Mouse (Mus musculus) lung, embryonic 14.5 days (tissue): ENCODE measurements at regions not wholly inside any gene's neighbourhood (a gene's known extent, or its start where the extent isn't known, plus 50 kb on each side); places are given as distances from the start of the nearest gene placed in this dataset.

Source experiments
- ATAC-seq: fragments of 200-750 bp; cut with Nextera tagmentation; 2 replicates; pipeline ENCODE4 v1.8.0; 2017; ENCODE audit warnings: mild to moderate bottlenecking, moderate TSS enrichment, moderate library complexity; ENCODE audit not compliant: insufficient read depth
- DNase-seq: peaks from one replicate; pipeline ENCODE4 v3.0.0-alpha.2; 2015
- H3K27ac ChIP-seq: fragments of 300-500 bp; sonication (generic); 2 replicates; pipeline ENCODE4 v1.5.1; 2014; ENCODE audit warnings: low read depth, mild to moderate bottlenecking, moderate library complexity
- H3K27me3 ChIP-seq: fragments of 300-500 bp; sonication (generic); 2 replicates; pipeline ENCODE4 v1.6.1; 2014; ENCODE audit warnings: low read length, control low read depth; ENCODE audit not compliant: insufficient read depth
- H3K36me3 ChIP-seq: fragments of 300-500 bp; sonication (generic); 2 replicates; pipeline ENCODE4 v1.6.1; 2014; ENCODE audit warnings: control low read depth; ENCODE audit not compliant: insufficient read depth
- H3K4me1 ChIP-seq: fragments of 300-500 bp; sonication (generic); 2 replicates; pipeline ENCODE4 v1.6.1; 2014; ENCODE audit warnings: antibody characterized with exemption, control low read depth; ENCODE audit not compliant: insufficient read depth
- H3K4me2 ChIP-seq: fragments of 300-500 bp; sonication (generic); 2 replicates; pipeline ENCODE4 v1.6.1; 2014; ENCODE audit warnings: mild to moderate bottlenecking
- H3K4me3 ChIP-seq: fragments of 300-500 bp; sonication (generic); 2 replicates; pipeline ENCODE4 v1.5.1; 2014; ENCODE audit warnings: low read depth, low read length
- H3K9ac ChIP-seq: fragments of 300-500 bp; sonication (generic); 2 replicates; pipeline ENCODE4 v1.6.1; 2014
- H3K9me3 ChIP-seq: fragments of 300-500 bp; sonication (generic); 2 replicates; pipeline ENCODE4 v1.6.1; 2016; ENCODE audit warnings: low read depth, low read length, control low read depth
- CTCF ChIP-seq: IDR thresholded peaks from 2 replicates; pipeline ENCODE4 v1.5.1; 2016; ENCODE audit warnings: antibody characterized with exemption, low read depth
- WGBS: fragments of 180-500 bp; shearing (Covaris S2); extraction: QIAGEN DNeasy Blood & Tissue Kit; methylation state at CpG from one replicate; pipeline ENCODE4 v1.1.7; 2014; 5-methylcytosine and 5-hydroxymethylcytosine counted together

DNA sequence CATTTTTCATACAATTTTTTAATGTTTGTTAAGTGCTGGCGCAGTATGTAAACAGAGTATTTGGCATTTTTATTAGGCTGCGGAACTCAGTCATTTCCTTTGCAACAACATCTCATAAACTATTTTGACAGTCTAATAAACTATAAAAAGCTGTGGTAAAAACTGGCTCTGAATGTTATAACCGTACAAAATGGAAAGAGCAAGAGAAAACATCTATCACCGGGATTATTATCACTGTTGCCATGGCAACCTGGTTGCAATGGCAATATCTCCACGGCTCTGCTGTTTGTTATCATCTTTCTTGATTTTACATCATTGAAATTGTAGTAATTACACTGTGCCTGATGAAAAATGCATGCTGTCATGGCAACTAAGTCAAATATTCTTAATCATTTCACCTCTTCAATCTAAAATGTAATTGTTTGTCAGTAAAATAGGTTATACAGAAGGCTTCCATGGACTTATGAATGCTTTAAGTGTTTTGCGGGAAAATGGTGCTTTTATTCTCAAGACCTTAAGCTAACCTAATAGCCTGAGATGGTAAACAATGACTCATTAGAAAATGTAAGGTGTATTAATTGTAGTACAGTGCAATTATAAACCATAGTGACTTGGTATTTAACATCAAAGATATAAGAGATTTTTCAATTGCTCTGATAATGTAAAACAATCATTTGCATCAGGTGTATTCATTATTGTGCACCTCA lies 671.0 kb downstream of the Car8 start:
- ATAC-seq: peak; percentile 52; the same call in 1 of the 2 replicates

DNA sequence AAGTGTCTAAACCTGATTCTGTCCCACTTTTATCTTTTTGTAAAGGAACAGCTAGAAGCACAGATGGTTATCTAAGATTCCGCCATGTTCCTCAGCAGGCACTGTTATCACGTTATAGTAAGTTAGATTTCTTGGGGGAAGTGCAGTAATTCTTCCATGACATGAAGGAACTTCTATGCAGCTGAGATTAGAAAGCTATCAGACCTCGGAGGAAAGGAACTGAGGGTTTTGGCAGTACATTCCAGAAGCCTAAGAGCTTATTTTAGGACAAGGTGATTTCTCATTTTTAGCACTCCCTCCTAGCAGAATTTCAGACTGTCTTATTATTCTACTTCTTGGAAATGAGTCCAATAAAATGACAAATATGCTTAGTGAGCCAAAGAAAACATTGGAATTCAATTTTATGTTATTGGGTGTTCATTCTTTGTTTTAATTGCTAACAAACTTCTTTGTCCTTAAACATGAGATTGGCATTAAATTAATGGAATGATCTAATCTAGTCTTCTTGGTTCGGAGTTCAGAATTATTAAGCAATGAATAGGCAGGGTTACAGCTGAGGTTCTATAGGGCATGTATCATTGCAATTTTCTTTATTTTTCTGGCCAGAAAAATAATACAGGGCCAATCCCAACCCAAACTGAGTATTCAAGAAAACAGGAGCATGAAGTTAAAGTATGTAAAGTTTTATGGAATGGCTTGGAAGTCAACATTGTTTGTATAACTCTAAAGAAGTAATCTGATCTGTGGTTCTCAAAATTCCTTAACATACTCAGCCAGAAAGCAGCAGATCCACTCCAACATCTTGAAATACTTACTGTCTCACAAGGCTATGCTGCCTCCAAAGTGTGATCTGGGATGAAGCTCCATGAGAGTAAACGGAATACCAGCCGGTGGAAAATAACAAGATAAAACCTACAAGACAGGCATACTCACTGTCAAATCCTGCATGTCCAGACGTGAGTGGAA lies 678.7 kb downstream of the Car8 start:
- DNase-seq: peak; percentile 74
- ATAC-seq: peak; percentile 86
- Histone ChIP-seq H3K4me3 (no peak overlapping the region), H3K9ac (no peak overlapping the region), H3K27ac (peak overlapping the region; percentile 42; the same call in 1 of the 2 replicates), H3K36me3 (no peaks in the 10 kb centered on the region), H3K9me3 (no peaks in the 10 kb centered on the region; the same call in 1 of the 2 replicates), H3K27me3 (no peaks in the 10 kb centered on the region), H3K4me1 (no peaks in the 10 kb centered on the region; the same call in 1 of the 2 replicates), H3K4me2 (no peak overlapping the region)
- WGBS: 25% methylated on average over 7 of the region's 7 CpGs
- TF ChIP-seq CTCF: no peak

More for the DNA sequence above, 671.0 kb downstream of the Car8 start:
- WGBS: 24% methylated on average over 6 of the region's 6 CpGs
- H3K27ac ChIP-seq: no peak overlapping the region
- no peaks in the 10 kb centered on the region for H3K27me3 ChIP-seq
- no peak overlapping the region for H3K9ac ChIP-seq
- no peak for TF ChIP-seq CTCF
- H3K4me2 ChIP-seq: no peak overlapping the region
- DNase-seq: peak; percentile 76
- H3K4me1 ChIP-seq: no peaks in the 10 kb centered on the region
- no peaks in the 10 kb centered on the region for H3K9me3 ChIP-seq
- H3K36me3 ChIP-seq: no peaks in the 10 kb centered on the region
- no peak overlapping the region for H3K4me3 ChIP-seq

DNA sequence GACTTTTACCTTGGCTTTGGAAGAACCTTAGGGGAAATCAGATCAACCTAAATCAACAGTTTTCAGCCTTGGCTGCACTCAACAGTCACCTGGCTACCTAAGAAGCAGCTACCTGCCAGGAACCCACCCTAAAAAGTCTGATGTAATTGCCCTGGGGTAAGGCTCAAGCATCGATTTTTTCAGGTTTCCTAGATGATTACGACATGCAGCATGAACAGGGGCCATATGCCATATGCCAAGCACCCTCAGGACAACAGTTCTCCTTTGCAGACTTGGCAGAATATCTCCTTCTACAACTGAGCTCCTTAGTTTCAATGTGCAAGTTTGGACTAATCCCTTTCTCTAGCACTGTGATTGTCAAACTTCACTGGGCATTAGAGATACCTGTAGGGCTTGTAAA lies 680.1 kb downstream of the Car8 start:
- H3K4me3 ChIP-seq: no peak overlapping the region
- DNase-seq (no peak), ATAC-seq (no peak)
- no peaks in the 10 kb centered on the region for H3K27me3 ChIP-seq
- H3K9me3 ChIP-seq: no peaks in the 10 kb centered on the region; the same call in 1 of the 2 replicates
- H3K9ac ChIP-seq: no peak overlapping the region
- H3K27ac ChIP-seq: no peak overlapping the region
- WGBS: 87% methylated on average over 2 of the region's 2 CpGs
- H3K4me2 ChIP-seq: no peak overlapping the region
- TF ChIP-seq CTCF: no peak
- H3K4me1 ChIP-seq: no peaks in the 10 kb centered on the region; the same call in 1 of the 2 replicates
- H3K36me3 ChIP-seq: no peaks in the 10 kb centered on the region

DNA sequence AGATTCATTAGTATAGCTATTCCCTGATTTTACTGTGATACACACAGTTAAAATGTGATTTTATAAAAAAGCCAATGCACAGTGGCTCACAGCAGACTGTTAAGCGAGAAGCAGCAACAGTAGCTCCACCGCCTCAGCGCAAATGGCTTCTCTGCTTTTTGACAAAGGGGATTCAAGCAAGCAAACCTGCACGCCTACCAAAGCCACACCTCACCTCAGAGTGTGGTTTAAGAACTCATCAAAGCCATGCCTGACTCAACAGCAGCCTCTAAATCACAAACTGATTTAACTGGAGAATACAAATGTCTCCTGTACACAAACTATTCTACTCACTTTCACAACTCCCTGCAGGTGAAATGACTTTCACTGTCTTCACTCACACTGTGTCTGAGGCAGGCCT lies 704.5 kb downstream of the Car8 start:
- Histone ChIP-seq H3K9ac (no peak overlapping the region), H3K4me1 (no peaks in the 10 kb centered on the region), H3K4me2 (no peak overlapping the region), H3K27ac (no peak overlapping the region), H3K9me3 (no peaks in the 10 kb centered on the region), H3K27me3 (no peaks in the 10 kb centered on the region), H3K4me3 (no peak overlapping the region), H3K36me3 (no peaks in the 10 kb centered on the region)
- 84% methylated on average over 4 of the region's 4 CpGs for WGBS
- no peak for TF ChIP-seq CTCF
- no peak for DNase-seq
- no peak for ATAC-seq

DNA sequence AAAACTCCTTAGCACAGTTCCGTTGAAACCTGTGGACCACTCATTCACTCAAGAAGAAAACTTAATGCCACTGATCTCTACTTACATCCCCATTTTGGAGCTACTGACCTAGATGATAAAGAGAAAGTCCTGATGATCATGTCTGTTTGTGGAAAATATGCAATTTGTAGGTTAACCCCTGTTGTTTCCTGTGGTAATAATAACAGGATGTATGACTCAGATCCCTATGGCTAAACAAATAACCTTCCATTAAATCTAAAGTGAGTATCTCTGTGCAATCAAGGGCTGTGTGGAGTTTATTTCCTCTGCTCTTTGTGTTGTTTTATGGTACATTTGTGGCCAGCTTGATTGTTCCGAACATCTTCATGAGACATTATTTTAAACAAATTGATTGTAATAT lies 711.1 kb downstream of the Car8 start:
- H3K4me2 ChIP-seq: no peak overlapping the region
- no peak overlapping the region for H3K9ac ChIP-seq
- ATAC-seq: no peak
- H3K27me3 ChIP-seq: no peaks in the 10 kb centered on the region
- no peaks in the 10 kb centered on the region for H3K36me3 ChIP-seq
- H3K27ac ChIP-seq: no peak overlapping the region
- H3K9me3 ChIP-seq: no peaks in the 10 kb centered on the region
- no peak for TF ChIP-seq CTCF
- DNase-seq: no peak
- no peak overlapping the region for H3K4me3 ChIP-seq
- 81% methylated on average over 2 of the region's 2 CpGs for WGBS
- H3K4me1 ChIP-seq: no peaks in the 10 kb centered on the region

DNA sequence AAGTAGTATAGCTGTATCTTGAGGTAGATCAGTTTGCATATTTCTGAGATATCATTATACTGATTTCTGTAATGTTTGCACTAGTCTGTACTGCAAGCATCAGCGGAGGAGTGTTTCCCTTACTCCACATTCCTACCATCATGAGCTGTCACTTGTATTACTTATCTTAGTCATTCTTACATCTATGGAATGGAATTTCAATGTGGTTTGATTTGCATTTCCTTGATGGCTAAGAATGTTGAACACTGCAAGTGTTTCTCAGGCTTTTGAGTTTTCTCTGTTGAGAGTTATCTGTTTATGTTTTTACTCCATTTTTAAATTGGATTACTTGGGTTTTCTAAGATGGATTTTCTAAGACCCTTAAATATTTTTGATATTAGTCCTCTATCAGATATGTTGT lies 725.8 kb downstream of the Car8 start:
- no peak overlapping the region for H3K4me2 ChIP-seq
- 60% methylated on average over 1 of the region's 1 CpGs for WGBS
- H3K36me3 ChIP-seq: no peaks in the 10 kb centered on the region
- no peak for TF ChIP-seq CTCF
- no peaks in the 10 kb centered on the region for H3K4me1 ChIP-seq
- H3K27me3 ChIP-seq: no peaks in the 10 kb centered on the region
- H3K9me3 ChIP-seq: no peaks in the 10 kb centered on the region
- H3K4me3 ChIP-seq: no peak overlapping the region
- DNase-seq: no peak
- no peak overlapping the region for H3K27ac ChIP-seq
- no peak for ATAC-seq
- no peak overlapping the region for H3K9ac ChIP-seq

DNA sequence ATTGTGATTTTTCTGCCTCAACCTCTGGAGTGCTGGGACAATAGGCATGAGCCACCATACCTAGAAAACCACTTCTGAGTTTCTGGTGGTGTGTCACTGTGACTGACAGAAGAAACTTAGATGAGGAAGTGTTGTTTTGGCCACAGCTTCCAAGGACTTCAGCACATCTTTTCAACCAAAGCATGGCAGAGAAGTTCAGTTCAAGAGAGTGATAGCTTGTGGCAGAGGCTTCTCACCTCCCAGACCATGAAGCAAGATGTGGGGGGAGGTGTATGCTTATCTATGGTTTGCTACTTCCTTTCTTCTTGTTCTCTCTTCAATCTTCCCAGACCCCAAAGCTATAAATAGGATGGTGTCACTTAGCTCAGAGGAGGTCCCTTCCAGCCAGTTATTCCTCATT lies 753.3 kb downstream of the Car8 start:
- H3K27ac ChIP-seq: no peak overlapping the region
- H3K9ac ChIP-seq: no peak overlapping the region
- no peak for DNase-seq
- ATAC-seq: no peak
- H3K36me3 ChIP-seq: no peaks in the 10 kb centered on the region
- H3K27me3 ChIP-seq: no peaks in the 10 kb centered on the region
- H3K9me3 ChIP-seq: no peaks in the 10 kb centered on the region
- no peak overlapping the region for H3K4me3 ChIP-seq
- H3K4me1 ChIP-seq: no peaks in the 10 kb centered on the region
- H3K4me2 ChIP-seq: no peak overlapping the region
- TF ChIP-seq CTCF: no peak
